Mouse (Mus musculus) regulatory T cell (primary cell): ENCODE data around the gene Trmt1l.
"Not testable (repeated sequence)": the region's sequence is repeated elsewhere in the genome, so short reads cannot be mapped to it uniquely, and the experiment has no call there.

Source experiments
- in situ Hi-C: fragments of 300-600 bp; cut with MboI, MseI; formaldehyde crosslinking; loops from one replicate; pipeline ENCODE4 v1.15.1; 2025; ENCODE audit warnings: high pct_unique_total_duplicates

Gene Trmt1l

DNA sequence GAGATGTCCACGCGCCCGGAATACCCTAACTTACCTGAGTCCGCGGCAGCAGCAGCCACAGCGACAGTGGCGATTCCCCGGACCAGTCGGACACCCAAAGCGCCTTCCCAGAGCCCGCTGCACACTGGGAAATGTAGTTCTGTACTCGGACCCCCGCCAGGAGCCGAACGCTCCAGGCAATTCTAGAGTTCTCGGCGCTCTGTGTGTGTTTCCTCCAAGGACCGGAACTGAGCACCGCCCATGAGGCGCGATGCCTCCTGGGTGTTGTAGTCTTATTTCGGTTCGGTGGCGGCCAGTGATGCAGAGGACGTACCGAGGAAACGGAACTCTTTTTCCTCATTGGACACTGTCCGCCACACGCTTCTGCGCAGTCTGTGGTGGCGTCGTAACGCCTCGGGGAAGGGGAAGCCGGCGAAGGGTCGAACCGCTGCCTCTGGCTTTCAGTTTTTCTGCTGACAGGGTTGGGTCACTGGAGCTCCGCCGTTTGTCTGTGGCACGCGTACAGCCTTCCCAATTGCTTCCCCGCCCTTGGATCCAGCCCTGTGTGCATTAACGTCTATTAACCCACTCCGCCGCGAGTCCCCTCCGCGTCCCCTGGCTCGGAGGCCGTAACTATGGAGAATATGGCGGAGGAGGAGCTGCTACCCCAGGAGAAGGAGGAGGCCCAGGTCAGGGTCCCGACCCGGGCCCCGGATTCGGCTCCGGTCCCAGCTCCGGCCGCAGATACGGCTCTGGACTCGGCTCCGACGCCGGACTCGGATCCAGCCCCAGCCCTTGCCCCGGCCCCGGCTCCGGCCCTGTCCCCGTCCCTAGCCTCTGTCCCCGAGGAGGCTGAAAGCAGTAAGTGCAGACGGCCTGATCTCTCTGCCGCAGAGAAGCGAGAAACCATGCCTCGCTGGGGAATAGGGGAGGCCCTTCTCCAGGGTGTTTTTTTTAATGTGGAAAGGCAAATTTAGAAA, at the start of gene Trmt1l, which contains the start of gene Swt1:
Gene Trmt1l, plus strand, starts transcription at position 280 of the 959 bp plus-strand sequence.
Gene Swt1, minus strand, starts transcription at position 193 of the 959 bp plus-strand sequence.
- in situ Hi-C loops: no loop called here

DNA sequence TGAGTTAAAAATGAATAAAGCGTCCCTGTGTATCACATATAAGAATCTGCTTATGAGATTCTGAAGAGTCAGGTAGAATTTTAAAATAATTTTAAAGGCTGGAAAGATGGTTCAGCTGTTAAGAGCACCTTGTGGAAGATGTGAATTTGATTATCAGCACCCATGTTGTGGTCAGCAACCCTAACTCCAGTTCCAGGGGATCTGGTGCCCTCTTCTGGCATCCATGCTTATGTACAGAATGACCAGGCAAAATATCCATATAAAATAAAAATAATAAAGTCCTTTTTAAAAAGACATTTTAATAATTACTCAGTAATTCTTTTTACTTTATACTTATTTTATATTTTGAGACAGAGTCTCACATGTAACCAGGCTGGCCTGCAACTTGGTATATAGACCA, 38.3 kb upstream of the Trmt1l start:
- in situ Hi-C loops: no loop called here

DNA sequence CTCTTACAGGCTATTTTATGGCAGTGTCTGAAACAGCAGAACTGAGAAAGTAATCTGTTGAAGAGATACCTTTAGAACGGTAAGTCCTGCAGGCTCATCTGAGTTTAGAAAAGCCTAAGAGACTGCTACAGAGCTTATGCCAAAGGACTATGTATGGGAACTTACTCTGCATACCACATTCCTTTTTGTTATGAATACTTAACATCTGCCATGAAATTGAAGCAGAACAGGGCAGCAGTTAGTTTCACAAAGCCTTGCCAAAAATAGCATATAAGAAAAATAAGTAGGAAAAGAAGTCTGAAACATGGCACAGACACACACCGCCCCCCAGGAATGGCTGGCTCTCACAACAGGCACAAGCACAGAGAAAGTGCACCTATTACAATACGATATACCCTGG, 18.5 kb upstream of the Trmt1l start:
- in situ Hi-C loops: loop anchor here (5.0 kb wide), 1 partner anchor 38 kb away; no protein-coding TSS in a partner anchor

DNA sequence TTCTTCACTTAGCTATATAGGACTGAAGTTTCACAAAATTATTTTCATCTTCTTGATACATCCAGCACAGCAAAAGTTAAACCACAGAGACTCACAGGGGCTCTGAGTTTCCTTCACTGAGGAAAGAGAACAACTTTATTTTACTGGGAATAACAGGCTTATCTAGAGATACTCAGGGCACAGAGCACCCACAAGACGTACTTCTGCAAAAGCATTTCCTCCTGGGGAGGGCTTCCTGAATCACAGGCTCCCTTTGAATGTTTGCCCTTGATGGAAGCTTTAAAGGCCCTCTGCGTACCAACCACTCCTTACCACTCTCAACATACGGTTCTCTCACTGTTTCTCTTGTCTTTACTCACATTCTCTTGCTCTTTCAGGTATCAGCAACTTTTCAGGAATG, 6.2 kb upstream of the Trmt1l start:
- in situ Hi-C loops: no loop called here

DNA sequence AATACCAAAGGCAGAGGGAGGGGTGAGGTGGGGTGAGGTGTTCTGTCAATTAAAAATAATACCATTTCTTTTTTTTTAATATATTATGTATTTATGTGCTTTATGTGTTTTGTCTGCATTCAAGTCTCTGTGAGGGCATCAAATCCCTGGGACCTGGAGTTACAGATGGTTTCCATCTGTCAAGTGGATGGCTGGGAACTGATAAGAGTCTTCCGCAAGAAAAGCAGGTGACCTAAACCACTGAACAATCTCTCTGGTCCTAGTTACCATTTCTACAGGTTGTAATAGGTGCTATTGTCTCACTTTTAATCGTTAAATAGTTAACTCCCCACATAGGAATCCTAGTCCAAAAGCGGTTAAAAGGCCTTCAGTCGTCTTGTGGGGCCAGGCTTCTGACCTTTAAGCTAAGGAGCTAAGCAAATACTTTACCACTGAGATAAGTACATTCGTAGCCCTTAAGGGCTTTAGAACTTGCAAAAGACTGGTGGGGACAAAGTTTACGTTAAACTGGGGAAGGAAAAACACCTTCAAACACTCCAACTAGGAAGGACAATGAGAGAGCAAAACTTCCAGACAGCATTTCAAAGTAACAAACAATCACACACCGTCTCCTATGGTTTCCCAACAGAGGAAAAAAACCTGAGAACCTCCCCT, 1.3 kb upstream of the Trmt1l start:
- in situ Hi-C loops: no loop called here

DNA sequence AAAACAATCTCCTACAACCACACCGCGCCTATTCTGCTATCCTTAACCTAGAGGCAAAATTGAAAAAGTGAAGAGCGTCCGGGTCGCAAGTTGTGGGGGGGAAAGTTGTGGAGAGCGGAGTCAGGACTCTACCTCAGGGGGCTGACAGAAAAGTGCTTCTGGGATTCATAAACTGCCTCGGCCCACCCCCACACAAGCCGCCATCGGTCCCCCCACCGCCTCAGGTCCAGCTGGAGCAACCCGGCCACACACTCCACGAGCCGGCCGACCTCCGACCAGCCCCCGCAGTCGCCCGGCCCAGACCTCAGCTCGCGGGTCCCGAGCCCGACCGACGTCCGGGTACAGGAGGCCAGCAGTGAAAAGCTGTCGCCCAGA, 467 bp upstream of the Trmt1l start:
- in situ Hi-C loops: no loop called here

DNA sequence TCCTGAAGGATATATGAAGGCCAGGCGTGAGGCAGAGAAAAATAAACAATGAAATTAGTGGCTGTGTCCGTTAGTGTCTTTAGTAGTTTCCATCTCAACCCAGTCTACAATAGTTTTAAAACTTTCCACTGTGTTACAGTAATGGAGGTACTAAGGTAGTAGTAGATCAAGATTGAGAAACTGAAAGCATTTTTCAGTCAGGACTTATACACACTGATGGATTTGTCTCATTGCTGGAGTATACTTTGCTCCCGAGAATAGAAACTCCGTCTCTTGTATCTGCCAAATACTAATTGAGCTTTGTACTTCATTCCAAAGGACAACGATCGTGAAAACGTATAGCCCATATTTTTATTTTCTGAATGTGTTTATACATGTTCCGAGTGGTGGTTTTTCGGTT, 974 bp downstream of the Trmt1l start:
- in situ Hi-C loops: no loop called here

DNA sequence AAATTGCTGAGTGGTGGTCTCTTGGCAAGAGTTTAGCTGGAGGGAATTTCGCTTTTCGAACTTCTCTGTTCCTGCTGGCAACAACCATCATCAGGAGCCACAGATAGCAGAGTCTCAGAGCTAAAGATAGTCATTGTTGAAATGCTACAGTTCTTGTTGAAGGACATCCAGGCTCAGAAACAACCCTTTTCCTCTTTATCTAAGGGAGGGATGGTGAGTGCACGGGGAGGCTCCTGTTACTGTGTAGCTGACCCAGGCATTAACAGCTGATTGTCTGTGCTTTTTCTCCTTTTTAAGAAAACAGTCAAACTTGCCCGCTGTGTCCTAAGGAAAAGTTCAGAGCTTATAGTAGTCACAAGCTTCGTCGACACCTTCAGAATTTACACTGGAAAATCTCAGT, 7.1 kb downstream of the Trmt1l start:
- in situ Hi-C loops: no loop called here

DNA sequence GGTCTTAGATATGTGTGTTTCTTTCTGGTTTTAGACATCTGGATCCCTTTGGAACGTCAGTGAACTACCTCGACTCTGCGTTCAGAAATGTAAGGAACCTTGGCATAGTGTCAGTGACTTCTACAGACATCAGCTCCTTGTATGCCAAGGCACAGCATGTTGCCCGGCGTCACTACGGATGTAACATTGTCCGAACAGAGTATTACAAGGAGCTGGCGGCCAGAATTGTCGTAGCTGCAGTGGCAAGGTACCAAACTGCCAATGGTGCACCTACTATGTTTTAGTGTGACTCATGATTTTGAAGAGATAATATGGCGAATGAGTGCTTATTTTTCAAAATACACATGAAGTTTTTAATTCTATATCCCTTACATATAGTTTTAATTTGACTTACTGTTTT, 21.5 kb downstream of the Trmt1l start:
- in situ Hi-C loops: no loop called here

DNA sequence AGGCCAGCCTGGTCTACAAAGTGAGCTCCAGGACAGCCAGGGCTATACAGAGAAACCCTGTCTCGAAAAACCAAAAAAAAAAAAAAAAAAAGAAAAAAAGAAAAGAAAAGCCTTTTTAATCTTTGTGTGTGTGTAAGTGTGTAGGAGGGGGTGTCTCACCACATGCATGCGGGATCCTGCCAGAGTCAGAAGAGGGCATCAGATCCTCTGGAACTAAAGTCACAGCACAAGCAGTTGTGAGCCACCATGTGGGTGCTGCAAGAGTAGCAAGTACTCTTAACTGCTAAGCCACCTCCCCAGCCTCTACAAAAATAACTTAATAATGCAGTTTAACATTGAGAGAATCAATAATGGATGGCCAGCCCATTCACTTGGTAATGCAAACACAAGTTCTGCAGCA, 22.5 kb downstream of the Trmt1l start:
- in situ Hi-C loops: no loop called here

DNA sequence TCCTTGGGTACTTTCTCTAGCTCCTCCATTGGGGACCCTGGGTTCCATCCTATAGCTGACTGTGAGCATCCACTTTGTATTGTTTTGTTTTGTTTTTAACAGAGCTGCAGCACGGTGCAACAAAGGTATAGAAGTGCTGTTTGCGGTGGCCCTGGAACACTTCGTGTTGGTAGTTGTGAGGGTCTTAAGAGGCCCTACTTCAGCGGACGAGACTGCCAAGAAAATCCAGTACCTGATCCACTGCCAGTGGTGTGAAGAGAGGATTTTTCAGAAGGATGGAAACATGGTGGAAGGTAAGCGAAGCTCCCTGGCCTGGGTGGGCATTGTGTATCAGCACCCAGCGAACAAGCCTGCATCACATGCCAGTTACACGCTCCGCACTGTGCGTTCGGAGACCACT, 23.6 kb downstream of the Trmt1l start:
- in situ Hi-C loops: no loop called here

DNA sequence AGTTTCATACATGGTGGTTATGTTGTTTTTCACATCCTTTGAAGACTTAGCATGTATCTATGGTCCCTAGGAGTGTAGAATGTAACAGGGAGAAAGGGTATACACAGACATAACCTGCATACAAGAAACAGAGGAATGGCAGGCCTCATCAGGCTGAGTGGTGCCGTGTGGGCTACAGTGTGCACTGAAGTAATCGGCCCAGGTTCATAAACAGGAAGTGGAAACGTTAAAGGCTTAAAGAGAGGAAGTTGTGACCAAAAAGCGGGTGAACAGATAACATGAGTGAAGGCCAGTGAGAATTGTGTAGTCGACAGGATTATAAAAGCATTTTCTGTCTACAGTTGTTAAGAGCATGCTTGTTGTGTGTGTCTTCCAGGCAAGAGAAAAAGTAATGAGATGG, 28.7 kb downstream of the Trmt1l start:
- in situ Hi-C loops: no loop called here

DNA sequence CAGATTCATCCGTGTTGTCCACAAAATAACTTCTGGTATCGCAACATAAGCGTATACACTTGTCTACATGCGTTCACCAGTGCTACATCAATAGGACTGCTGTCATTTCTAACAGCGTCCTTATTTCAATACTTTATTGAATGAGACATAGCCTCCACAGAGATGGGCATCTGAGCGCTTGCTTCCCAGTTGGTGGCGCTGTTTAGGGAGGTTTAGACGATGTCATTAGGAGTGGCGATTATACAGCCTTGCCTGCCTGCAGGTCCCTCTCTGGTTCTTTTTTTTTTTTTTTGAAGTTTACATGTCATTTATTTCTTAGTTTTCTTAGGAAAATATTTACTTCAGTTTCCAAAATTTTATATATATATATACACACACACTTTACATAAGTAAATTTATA, 32.9 kb downstream of the Trmt1l start:
- in situ Hi-C loops: no loop called here

DNA sequence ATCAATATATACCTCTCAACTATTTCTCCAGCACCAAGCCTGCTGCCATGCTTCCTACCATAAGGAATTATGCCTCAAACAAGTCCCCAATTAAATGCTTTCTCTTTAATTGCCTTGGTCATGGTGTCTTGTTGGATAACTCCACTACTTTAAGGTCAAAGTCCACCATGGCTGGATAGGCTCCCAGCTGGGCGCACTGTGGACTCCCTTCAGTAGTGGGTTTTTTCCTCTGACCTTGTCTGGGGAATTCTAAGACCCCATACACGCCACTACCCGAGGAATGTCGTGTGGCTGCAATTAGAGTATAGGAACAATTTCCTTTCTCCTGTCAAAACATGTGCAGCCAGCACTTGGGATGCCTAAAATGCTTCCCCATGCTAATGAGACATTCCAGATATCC, 36.6 kb downstream of the Trmt1l start:
- in situ Hi-C loops: no loop called here

DNA sequence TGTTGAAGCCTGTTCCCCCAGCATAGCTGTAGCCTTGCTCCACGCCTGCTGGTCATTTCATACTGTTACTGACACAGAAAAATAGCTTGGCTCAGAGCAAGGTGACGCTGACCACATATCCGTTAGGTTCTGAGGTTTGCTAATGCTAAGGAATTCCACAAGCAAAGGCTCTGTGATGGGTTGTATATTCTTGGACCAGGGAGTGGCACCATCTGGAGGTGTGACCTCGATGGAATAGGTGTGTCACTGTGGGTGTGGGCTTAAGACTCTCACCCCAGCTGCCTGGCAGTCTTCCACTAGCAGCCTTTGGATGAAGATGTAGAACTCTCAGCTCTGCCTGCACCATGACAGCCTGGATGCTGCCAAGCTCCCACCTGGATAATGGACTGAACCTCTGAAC, 38.2 kb downstream of the Trmt1l start:
- in situ Hi-C loops: no loop called here

DNA sequence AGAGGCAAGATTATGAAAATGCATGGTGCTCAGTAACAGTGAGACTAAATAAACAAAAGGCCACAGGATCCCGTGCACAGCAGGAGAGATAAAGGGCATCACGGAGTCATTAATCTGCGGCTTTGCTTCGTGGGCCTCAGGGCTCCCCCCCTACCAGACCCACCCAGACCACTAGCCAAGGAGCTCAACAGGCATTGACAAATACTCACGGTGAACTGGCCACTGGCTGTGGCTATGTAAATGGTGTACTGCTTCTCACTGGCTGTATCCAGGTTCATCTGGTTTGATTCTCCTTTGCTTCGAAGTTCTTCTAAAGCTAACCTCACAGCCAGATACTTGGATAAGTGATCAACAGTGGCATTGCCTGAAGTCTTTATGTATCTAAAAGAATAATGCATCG, 43.1 kb downstream of the Trmt1l start:
- in situ Hi-C loops: no loop called here

DNA sequence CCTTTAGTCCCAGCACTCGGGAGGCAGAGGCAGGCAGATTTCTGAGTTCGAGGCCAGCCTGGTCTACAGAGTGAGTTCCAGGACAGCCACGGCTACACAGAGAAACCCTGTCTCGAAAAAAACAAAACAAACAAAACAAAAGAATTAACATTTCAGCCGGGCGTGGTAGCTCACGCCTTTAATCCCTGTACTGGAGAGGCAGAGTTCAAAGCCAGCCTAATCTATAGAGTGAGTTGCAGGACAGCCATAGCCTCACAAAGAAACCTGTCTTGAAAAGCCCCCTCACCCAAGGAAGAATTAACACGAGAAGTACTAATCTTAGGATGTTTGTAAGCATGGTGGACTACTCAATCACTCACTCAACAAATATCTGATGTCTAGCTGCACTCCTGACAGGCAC, 44.0 kb downstream of the Trmt1l start:
- in situ Hi-C loops: not testable (repeated sequence)

DNA sequence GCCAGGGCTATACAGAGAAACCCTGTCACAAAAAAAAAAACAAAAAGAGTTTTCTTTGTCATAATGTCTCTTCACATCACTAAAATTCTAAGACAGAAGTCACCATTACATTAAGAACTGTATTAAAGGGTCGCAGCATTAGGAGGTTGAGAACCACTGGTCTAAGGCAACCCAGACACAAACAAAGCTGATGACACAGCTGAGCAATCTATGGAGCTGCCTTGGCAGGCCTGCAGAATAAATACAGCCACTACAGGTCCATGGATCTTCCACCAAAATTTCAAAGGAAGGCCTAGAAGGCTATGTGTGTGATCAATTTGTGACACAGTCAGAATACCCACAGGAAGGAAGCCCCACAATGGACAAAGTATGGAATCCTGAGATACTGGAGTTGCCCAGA, 54.2 kb downstream of the Trmt1l start:
- in situ Hi-C loops: no loop called here

DNA sequence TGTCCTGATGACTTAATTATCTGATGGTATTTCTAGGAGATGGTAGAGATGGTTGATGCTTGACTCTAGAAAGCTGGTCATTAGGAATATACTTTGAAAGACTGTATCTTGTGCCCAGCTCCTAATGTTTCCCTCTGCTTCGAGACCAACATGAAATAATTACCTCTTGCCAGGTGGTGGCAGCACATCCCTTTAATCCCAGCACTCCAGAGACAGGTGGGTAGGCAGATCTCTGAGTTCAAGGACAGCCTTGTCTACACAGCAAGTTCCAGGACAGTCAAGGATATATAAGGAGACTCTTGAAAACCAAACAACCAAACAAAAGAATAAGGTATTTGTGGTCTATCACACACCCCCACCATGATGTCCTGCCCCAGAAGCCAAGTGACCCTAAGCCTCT, 55.2 kb downstream of the Trmt1l start:
- in situ Hi-C loops: no loop called here

DNA sequence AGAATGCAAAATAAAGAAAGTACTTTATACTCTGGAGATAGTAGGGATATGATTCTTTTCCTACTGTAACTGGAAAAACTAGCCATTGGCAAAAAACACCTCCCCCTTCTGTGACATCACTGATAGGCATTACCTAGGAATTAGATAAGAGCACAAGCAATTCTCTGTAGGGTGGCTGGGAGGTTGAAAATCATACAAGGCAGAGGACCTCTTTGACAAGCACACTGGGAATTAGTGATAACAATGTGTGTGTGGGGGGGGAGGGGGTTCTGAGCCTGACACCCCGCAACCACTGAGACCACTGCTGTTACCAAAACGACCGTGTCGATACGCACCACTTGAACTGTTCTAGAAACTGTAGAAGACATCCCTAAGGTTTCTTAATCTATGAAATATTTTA, 56.4 kb downstream of the Trmt1l start:
- in situ Hi-C loops: no loop called here

DNA sequence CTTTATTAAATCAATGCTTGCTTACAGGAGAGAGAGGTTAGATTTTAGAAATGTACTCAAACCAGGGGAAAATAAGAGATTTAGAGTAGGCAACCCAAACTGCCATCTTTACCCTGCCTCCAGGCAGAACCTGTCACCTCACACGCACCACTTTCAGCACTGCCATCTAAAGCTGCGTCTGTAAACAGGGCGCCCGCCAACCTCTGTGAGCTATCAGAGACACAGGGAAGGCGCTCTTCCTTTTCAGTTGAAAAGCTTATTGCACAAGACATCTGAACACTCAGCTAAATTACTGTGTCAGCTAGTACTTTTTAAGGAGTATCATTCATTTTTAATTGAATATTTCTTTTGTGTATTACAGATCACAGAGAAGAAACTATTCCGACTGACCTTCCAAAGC, 61.5 kb downstream of the Trmt1l start:
- in situ Hi-C loops: loop anchor here (5.0 kb wide), 2 partner anchors 82 to 217 kb away; partner anchors contain the start of gene Fam129a

DNA sequence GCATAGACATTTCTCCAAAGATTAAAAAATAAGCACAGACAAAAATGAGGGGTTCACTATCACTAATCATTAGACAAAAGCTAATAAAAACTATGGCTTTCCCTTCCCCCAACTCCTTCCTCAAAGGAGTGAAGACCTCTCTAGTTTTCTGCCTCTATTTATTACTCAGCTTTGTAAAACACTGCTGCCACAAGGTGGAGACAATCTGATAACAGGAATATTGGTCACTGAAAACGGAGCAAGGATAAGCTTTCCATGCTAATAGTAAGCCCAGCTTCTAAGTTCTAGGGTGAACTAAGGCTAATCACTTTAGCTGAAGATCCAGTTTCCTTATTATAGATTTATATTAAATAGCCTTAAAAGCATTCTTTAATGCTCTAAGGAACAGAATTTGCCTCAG, 64.1 kb downstream of the Trmt1l start:
- in situ Hi-C loops: loop anchor here (5.0 kb wide), 2 partner anchors 80 to 215 kb away; partner anchors contain the start of gene Fam129a

DNA sequence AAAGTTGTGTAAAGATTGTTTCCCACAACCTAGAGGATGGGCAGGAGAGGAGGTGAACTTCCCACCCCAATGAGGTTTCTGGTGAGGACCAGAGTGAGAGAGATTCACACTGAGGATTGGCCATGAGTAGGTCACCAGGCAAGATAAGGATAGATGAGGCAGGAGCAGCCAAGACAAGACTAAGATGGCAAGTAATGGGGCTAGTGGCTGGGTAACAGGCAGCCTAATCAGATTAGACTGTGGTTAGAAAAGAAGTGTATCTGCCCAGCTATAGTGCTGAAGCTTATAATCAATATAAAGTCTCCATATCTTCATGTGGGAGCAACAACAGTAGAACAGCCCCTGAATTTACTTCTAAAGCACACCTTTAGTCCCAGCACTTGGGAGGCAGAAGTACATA, 65.5 kb downstream of the Trmt1l start:
- in situ Hi-C loops: loop anchor here (5.0 kb wide), 2 partner anchors 78 to 213 kb away; partner anchors contain the start of gene Fam129a
